Mouse (Mus musculus) fibroblast of lung, adult 2 months (primary cell): Measurements from ENCODE around the gene Antxr2.

Experiments
- DNase-seq: peaks from one replicate; pipeline ENCODE4 v3.0.0-alpha.2; 2011; ENCODE audit warnings: low read depth

Gene Antxr2

DNA sequence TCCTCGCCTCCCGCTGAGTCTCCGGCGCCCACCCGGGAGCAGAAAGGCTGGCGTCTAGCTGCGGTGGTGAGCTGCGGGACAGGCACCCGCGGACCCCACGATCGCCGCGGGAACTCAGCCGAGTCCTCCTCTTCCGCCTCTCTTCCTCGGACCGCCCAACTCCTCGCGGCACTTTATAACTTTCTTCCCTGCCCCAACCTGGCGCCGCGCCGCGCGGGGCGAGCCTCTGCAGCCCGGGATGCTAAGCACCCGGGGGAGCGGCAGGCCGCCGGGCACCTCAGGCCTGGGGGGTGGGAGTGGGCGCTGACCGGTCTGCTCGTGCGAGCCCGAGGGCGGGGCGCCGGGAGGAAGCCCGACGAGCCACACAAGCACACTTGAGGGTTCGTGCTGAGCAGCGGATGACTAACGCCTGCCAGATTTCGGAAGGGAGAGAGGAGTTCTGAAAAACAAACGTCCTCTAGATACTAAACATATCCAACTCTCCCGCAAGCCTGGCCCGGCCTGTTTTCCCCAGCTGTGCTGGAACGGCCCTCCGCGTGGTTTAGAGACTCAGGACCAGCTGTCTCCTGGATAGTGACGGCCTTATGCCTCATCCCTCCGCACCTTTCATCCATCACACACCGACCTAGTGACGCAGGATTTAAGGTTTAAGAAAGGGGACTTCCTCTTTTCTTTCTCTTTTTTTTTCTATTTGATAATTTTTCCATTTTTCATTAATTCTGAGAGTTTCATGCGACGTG lies at the start of gene Antxr2:
Gene Antxr2, minus strand, starts transcription at position 142 of the 740 bp plus-strand sequence.
- DNase-seq, result peak; percentile 36

DNA sequence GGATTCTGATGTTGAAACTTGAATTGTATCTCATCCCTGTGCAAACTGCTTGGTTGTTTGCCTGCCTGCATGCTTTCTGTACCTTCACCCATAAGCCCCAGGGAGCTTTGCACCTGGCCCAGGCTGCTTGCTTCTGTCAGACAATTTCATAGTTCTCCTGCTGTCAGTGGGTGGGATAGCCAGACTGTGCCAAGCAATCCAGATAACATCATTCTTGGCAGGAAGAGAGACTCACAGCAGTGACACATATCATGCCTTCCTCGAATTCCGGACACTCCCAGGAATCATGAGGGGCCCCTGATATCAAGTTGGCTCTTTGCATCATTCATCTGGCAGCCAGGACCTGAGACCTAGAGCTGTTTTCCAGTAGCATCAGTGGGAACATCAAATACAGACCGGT lies 45.8 kb upstream of the Antxr2 start:
- DNase-seq, result no peak

GRCm38 (mm10) chr5:98069191-98069590 lies 38.3 kb upstream of the Antxr2 start:
- no peak for DNase-seq

DNA sequence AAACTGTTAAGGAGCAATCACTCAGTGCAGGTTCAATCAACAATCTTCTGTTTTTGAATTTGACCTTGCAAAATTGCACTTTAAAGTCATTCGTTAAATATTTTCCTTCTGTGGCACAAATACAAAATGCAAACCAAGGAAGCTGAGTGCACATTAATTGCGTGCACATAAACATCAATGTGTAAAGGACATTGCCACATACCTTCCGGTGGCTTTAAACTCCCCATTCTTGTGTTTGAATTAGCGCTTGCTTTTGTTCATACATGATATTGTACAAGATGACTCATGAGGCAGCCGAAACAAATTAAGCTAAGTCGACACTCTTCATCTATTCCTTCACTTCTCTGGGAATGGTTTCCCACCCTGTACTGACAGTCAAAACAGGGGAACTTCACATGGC lies 24.4 kb upstream of the Antxr2 start:
- DNase-seq, result no peak

DNA sequence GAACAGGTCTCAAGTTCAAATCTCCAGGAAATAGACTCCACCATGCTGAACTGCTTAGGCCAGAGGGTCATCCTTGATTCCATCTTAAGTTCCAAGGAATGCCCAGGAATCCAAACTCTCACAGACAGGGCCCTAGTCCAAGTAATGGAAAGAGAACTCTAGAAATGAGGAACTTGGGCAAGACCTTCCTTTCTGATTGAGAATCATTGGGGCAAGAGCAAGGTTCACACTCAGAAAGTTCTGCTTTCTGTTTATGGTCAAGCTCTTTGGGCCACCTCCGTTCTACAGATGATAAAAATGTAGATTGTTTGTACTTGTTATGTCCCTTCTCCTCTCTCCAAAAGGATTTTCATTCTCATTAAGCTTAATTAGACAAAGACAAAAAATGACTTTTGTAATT lies 24.0 kb upstream of the Antxr2 start:
- DNase-seq, result no peak

DNA sequence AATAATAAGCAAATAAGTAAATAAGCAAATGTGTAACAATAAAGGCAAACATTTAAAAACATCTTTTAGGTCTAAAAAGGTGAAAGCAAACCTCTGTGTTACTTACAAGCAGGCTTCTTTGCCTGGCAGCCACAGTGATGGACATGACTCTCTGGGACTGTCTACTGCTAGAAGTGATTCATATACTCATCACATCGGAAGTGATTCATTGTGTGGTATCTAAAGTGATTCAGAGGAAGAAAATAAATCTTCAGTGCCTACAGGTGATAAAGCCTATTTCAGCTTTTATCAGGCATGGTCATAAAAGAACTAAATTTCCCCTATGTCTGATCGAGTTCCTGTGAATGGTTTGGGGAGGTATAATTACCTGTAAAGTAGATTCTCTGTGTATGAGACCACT lies 4.1 kb upstream of the Antxr2 start:
- DNase-seq, result no peak

GRCm38 (mm10) chr5:98034207-98034606 lies 3.4 kb upstream of the Antxr2 start:
- no peak for DNase-seq

DNA sequence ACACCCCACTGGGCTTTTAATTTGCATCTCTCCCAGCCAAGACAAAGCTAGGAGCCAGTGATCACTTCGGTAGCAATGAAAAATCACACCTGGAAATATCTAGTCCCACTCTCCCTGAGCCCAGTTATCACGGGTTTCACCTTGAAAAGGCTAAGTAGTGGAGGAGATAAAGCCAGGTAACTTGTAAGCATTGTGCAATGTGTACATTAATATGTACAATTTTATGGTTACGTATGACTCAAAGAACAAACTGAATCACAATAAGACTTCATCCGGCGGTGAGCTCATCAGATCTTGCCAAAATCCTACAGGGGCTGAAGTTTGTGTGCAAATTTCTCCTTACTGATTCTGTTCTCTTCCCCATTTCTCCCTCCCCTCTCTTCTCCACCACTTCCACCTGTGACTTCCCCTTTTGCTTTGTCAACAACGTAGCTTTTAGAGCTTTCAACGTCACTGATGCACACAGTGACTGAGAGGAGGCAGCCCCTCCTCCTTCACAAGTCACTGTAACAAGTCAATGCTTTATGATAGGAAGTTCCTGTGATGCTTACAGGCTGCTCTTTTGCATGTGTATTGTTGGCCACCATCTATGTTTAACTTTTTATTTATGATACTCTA lies 2.1 kb upstream of the Antxr2 start:
- no peak for DNase-seq

GRCm38 (mm10) chr5:98030091-98030901 lies 547 bp downstream of the Antxr2 start:
- peak; percentile 8 for DNase-seq

- DNase-seq, result no peak
Observed at GRCm38 (mm10) chr5:98027688-98028389, 3.0 kb downstream of the Antxr2 start.

DNA sequence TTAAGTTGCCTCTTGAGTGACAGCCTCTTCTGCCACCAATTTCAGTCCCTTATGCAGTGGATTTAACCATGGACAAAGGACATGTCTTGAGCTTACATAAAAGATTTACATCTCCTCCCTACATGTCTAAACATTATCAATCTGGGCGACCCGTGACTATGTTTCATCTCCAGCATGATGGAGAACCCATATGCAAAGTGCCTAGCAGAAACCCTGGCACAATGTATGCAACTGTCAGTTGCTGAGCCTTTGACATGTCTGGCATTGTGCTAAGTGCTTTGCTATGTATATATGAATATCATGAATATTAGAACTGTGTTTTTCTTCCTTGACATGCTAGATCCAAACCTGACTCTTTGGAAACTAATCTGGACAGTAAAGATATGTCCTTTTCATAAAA lies 4.9 kb downstream of the Antxr2 start:
- DNase-seq, result no peak

- DNase-seq, result no peak
Observed at GRCm38 (mm10) chr5:98024545-98024944, 6.3 kb downstream of the Antxr2 start.

GRCm38 (mm10) chr5:98021518-98021917 lies 9.3 kb downstream of the Antxr2 start:
- no peak for DNase-seq

DNA sequence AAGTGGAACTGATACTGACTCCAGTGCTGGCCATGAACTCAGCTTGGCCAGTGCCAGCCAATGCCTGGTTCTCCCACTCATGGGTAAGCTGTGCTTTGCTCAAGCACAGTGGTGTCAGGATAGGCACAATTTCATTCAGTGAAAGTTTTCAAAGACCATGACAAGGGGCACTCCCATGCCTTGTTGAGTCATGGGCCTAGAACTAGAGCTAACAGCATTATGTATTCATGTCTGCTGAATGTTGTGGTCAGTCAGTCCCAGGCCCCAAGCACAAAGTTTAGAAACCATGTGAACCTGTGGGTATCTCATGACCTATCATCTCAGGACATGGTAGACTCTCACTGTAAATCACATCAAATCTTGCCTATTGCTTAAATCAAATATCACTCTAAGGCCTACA lies 10.2 kb downstream of the Antxr2 start:
- DNase-seq, result no peak

GRCm38 (mm10) chr5:98019396-98019795 lies 11.4 kb downstream of the Antxr2 start:
- DNase-seq, result no peak

DNA sequence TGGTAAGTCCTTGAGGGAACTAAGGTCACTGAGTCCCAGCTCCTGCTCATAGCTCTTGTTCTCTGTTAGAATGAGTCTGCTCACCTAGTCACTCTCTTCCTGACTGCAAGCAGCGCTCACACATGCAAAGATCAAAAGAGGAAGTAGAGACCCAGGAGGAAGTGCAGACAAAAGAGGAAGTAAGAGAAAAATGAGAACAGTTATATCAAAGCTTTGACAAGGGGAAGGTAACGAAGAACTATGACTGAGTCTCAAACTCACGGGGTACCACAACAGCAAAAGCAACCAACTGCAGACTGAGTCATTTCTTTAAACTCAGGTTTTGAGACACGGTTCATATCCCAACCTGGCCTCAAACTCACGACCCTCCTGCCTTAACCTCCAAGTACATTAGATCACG lies 12.7 kb downstream of the Antxr2 start:
- DNase-seq, result no peak

DNA sequence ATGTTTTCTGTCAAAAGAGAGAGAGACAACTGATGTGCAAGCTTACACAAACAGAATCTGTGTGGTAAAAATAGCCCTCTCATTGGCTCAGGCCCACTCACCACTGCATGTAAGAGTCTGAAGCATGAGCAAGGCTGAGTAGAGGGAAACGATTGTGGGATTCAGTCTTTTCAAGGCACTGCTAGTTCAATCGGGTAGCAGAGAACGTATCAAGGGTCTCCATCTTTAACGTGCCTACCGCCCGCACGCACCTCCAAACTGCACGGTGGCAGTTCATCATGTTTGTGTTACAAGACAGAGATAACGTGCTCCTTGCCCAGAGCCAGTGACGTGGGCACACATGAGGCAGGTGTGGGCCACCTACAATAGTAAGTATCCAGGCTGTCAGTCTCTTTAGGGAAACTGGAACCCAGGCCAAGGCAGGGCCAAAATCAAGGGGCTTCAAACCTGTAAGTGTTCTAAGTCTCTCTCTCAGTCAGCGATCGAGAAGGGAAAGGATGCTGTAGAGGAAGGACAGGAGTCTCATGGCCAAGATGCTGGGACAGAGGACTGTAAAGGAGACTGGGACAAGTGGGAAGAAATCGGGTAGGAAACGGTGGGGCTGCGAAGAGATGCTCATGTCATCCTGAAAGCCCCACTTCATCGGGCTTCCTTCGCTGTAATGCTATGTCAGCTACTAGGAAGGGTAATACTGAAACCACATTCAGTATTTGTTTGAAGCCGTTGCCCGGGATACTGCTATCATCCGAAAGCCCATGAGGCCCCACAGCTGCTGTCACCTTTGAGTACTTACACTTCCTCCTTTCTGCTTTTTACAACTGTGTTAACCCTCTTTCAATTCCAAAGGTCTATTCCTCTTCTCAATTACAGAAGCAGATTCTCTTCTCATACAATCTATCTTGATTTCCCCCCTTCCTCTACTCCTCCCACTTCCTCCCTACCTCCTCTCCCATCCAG lies 14.3 kb downstream of the Antxr2 start:
- DNase-seq, result no peak

DNA sequence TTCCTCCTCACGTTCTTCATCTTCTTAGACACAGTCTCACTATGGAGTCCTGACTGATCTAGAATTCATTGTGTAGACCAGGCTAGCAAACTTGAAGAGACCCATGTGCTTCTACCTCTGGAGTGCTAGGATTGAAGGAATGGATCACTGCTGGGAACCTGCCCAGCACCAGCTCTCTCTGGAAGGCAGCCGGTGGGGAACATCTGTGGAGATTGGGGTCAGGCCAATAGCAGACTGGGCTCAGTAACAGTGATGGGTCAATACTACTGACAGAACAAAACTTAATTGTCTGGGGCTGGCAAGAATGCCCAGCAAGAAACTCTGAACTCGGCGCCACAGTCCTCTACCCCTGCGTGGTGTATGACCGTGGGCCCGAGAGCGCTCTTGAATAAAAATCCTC lies 25.1 kb downstream of the Antxr2 start:
- DNase-seq, result no peak

GRCm38 (mm10) chr5:97999261-97999824 lies 31.5 kb downstream of the Antxr2 start:
- no peak for DNase-seq

- DNase-seq, result no peak
Observed at GRCm38 (mm10) chr5:97996500-97997176, 34.2 kb downstream of the Antxr2 start.
